Mouse (Mus musculus) hindbrain, embryonic 10.5 days (tissue): ENCODE results near the gene Lrrc4c. TPM values are rescaled to one million over a fixed set of nuclear protein-coding genes. Genes with fewer than 3 reads are reported as not detected.

Experiments
- DNase-seq: peaks from one replicate; pipeline ENCODE4 v3.0.0-alpha.2; 2017; ENCODE audit warnings: low spot score
- H3K27ac ChIP-seq: fragments of 300-500 bp; sonication (generic); 2 replicates; pipeline ENCODE4 v1.5.1; 2016; ENCODE audit warnings: mild to moderate bottlenecking, moderate library complexity
- H3K27me3 ChIP-seq: fragments of 300-500 bp; sonication (generic); 2 replicates; pipeline ENCODE4 v1.6.1; 2016; ENCODE audit warnings: mild to moderate bottlenecking; ENCODE audit not compliant: poor library complexity, insufficient read depth, severe bottlenecking
- H3K36me3 ChIP-seq: fragments of 300-500 bp; sonication (generic); 2 replicates; pipeline ENCODE4 v1.6.1; 2016; ENCODE audit warnings: mild to moderate bottlenecking, moderate library complexity
- H3K4me1 ChIP-seq: fragments of 300-500 bp; sonication (generic); replicated peaks from 2 replicates; pipeline ENCODE4 v1.6.1; 2016; ENCODE audit warnings: mild to moderate bottlenecking
- H3K4me3 ChIP-seq: fragments of 300-500 bp; sonication (generic); 2 replicates; pipeline ENCODE4 v1.5.1; 2016; ENCODE audit warnings: mild to moderate bottlenecking, moderate library complexity
- H3K9me3 ChIP-seq: fragments of 300-500 bp; sonication (generic); 2 replicates; pipeline ENCODE4 v1.6.1; 2016; ENCODE audit warnings: mild to moderate bottlenecking, moderate library complexity
- WGBS: fragments of 180-500 bp; shearing (Covaris S2); methylation state at CpG from one replicate; pipeline ENCODE4 v1.1.7; 2016; 5-methylcytosine and 5-hydroxymethylcytosine counted together
- polyA plus RNA-seq: library from polyadenylated mRNA; unstranded; fragments of >200 nt; fragmentation: Nextera tagmentation; extraction: Ambion mirVana; gene quantifications from 2 replicates; pipeline ENCODE4 v1.2.1, GENCODE M21; 2016

Lrrc4c gene
- polyA plus RNA-seq, 1 experiment from 2014 or later: 3.1 TPM

DNA sequence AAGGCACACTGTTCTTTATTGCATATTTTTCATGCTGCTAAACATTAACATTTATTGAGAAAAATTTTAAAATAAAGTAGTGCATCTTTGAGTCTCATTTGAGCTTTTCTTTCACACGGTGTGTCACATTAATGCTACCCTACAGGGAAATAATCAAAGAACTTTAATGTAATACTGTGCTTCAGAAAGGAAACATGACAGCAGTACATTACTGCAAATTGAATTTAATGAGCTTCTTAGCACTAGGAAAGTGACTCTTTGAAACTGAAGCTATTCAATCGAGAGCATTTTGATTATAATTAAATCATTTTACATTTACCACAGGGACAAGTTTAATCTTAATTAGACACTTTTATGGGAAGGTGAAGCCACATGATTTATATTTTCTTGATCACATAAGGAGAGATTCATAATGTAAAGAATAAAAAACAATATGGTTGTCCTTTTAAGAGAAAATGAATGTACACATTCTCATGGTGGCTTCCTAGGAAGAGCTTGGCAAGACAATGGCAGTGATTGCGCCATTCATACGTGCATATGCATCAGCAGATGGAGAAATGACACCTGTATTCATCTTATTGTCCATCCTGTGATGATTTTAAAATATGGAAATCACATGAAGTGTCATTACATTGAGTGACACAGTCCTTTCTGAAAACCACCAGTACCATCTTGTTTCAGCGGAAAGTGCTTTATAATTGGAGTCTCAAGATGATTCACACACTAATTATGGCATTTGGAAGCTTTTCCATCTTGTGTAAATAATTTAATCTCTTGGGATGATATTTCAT lies 719.2 kb downstream of the Lrrc4c start:
- WGBS: 87% methylated on average over 5 of the region's 5 CpGs
- Histone ChIP-seq H3K36me3 (no peaks in the 10 kb centered on the region), H3K9me3 (no peaks in the 10 kb centered on the region), H3K4me3 (no peak overlapping the region), H3K27me3 (no peaks in the 10 kb centered on the region), H3K27ac (no peak overlapping the region), H3K4me1 (no peaks in the 10 kb centered on the region)
- DNase-seq: no peak

GRCm38 (mm10) chr2:97044016-97044415 lies 726.0 kb downstream of the Lrrc4c start:
- no peaks in the 10 kb centered on the region for H3K36me3 ChIP-seq
- 75% methylated on average over 3 of the region's 3 CpGs for WGBS
- no peaks in the 10 kb centered on the region for H3K27me3 ChIP-seq
- no peak overlapping the region for H3K27ac ChIP-seq
- no peaks in the 10 kb centered on the region for H3K4me1 ChIP-seq
- no peak for DNase-seq
- no peak overlapping the region for H3K4me3 ChIP-seq
- no peaks in the 10 kb centered on the region for H3K9me3 ChIP-seq

DNA sequence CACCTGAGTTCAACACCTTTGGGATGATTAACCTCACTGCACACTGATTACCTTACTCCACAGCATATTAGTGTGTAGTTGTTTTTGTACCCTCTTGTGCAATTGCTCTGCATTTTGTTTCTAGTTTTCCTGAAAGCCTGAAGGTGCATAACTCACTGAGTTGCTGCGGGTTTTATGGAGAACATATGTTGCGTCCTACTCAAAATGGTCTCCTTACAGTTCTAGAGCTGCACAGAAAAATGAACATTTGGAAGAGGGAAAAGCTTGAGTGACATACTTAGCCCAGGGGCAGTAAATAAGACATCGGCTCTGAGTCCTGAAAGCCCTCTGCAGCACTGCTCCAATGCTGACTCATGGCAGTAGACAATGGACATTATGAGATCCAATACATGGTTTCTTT lies 727.7 kb downstream of the Lrrc4c start:
- no peaks in the 10 kb centered on the region for H3K36me3 ChIP-seq
- no peaks in the 10 kb centered on the region for H3K4me1 ChIP-seq
- no peaks in the 10 kb centered on the region for H3K9me3 ChIP-seq
- no peaks in the 10 kb centered on the region for H3K27me3 ChIP-seq
- 87% methylated on average over 3 of the region's 3 CpGs for WGBS
- no peak overlapping the region for H3K27ac ChIP-seq
- H3K4me3 ChIP-seq: no peak overlapping the region
- no peak for DNase-seq

- no peak for DNase-seq
- no peak overlapping the region for H3K4me3 ChIP-seq
- no peaks in the 10 kb centered on the region for H3K36me3 ChIP-seq
- no peaks in the 10 kb centered on the region for H3K9me3 ChIP-seq
- no peak overlapping the region for H3K27ac ChIP-seq
- no peaks in the 10 kb centered on the region for H3K4me1 ChIP-seq
- WGBS: 49% methylated on average over 1 of the region's 1 CpGs
- H3K27me3 ChIP-seq: no peaks in the 10 kb centered on the region
Measured at GRCm38 (mm10) chr2:97080156-97080555, 762.2 kb downstream of the Lrrc4c start.

DNA sequence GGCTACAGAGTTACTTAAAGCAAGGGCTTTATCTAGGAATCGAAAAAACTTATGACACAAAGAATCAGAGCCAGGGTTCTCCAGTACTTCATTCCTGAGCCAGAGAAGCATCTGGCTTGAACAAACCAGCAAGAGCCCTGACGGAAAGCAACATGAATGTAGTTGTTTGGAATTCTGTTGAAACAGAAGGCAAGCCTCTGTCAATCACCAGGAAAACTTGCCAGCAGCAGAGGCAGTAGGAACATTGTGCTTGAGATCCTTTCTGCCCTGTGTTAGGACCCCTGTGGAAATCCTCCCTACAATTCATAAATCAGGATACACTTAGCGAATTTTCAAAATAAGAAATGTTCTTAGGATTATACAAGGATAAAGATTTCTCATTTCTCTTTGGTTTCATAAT lies 780.0 kb downstream of the Lrrc4c start:
- Histone ChIP-seq H3K36me3 (no peaks in the 10 kb centered on the region), H3K27ac (no peak overlapping the region), H3K27me3 (no peaks in the 10 kb centered on the region), H3K4me1 (no peaks in the 10 kb centered on the region), H3K4me3 (no peak overlapping the region), H3K9me3 (no peaks in the 10 kb centered on the region)
- 55% methylated on average over 3 of the region's 3 CpGs for WGBS
- DNase-seq: peak; percentile 3

- H3K9me3 ChIP-seq: no peaks in the 10 kb centered on the region
- no peaks in the 10 kb centered on the region for H3K36me3 ChIP-seq
- H3K27ac ChIP-seq: no peak overlapping the region
- H3K27me3 ChIP-seq: no peaks in the 10 kb centered on the region
- no peak overlapping the region for H3K4me3 ChIP-seq
- no peaks in the 10 kb centered on the region for H3K4me1 ChIP-seq
- DNase-seq: no peak
- 91% methylated on average over 2 of the region's 2 CpGs for WGBS
Measured at GRCm38 (mm10) chr2:97103398-97104162, 785.6 kb downstream of the Lrrc4c start.

- Histone ChIP-seq H3K27me3 (no peaks in the 10 kb centered on the region), H3K4me1 (no peaks in the 10 kb centered on the region), H3K27ac (no peak overlapping the region), H3K36me3 (no peaks in the 10 kb centered on the region), H3K9me3 (no peaks in the 10 kb centered on the region), H3K4me3 (no peak overlapping the region)
- DNase-seq: no peak
- WGBS: 85% methylated on average over 3 of the region's 3 CpGs
Measured at GRCm38 (mm10) chr2:97124246-97124645, 806.3 kb downstream of the Lrrc4c start.

DNA sequence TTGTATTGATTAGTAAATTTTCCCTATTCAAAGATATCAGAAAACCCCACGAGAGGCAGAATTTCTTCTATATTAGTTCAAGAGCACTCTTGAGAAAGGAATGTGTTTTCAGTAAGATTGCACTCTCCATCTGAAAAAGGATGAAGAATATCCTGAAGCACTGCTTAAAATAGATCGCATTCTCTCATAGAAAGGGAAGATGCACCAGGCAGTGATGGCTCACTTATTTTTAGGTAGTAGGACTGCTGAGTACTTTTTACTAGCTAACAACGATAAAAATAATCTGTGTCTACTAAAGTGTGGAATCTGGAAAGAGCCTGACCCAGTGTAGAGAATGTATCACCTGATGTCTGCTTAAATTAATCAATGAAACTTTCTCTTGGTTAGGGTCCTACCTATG lies 820.5 kb downstream of the Lrrc4c start:
- Histone ChIP-seq H3K4me3 (no peak overlapping the region), H3K27me3 (no peaks in the 10 kb centered on the region), H3K36me3 (no peaks in the 10 kb centered on the region), H3K27ac (no peak overlapping the region), H3K9me3 (no peaks in the 10 kb centered on the region), H3K4me1 (no peaks in the 10 kb centered on the region)
- no peak for DNase-seq
- WGBS: 89% methylated on average over 3 of the region's 3 CpGs

DNA sequence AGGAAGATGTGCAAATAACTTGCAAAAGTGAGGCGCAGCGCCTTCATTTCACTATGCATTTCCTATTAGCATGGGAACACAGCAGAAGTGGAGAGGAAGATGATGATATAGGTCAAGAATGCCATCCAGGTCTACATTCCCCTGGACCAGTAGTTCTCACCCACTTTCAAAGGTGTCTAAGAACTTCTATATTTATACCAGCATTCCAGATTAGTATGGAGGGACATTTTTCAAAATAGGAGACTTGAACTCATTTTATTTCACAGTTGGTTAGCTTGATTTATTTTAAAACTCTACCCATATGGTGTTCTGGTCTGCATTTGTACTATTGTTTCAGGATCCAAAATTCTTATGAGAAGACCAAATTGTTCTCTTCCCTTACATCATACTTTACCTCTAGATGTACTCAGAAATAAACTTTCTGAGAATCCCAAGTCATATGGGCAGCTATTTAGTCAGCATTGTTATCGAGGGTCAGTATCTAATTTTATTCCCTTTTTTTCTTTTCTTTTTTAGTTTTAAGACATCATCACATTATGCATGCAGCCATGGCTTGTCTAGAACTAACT lies 833.7 kb downstream of the Lrrc4c start:
- 96% methylated on average over 3 of the region's 3 CpGs for WGBS
- no peak for DNase-seq
- Histone ChIP-seq H3K36me3 (no peaks in the 10 kb centered on the region), H3K27ac (no peak overlapping the region), H3K27me3 (no peaks in the 10 kb centered on the region), H3K9me3 (no peaks in the 10 kb centered on the region), H3K4me1 (no peaks in the 10 kb centered on the region), H3K4me3 (no peak overlapping the region)

- H3K36me3 ChIP-seq: no peaks in the 10 kb centered on the region
- no peaks in the 10 kb centered on the region for H3K27me3 ChIP-seq
- H3K4me3 ChIP-seq: no peak overlapping the region
- no peak for DNase-seq
- 97% methylated on average over 2 of the region's 2 CpGs for WGBS
- no peak overlapping the region for H3K27ac ChIP-seq
- H3K9me3 ChIP-seq: no peaks in the 10 kb centered on the region
- no peaks in the 10 kb centered on the region for H3K4me1 ChIP-seq
Measured at GRCm38 (mm10) chr2:97165745-97166144, 847.8 kb downstream of the Lrrc4c start.

DNA sequence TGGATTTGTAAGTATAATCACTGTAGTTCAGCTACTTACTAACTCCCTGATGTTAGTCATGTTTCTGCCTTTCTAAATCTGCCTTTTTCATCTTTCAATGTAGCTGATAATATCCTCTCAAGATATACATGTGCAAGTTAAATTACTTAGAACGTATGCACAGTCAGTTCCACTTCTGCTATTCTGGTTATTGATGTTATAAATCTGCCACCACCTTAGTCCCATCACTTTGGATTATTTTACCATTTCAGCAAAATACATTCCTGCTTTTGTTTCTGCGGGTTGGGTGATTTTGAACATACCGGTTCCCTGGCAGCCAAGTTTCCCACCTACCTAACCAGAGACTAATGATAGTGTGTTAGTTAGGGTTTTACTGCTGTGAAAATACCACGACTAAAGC lies 860.4 kb downstream of the Lrrc4c start:
- Histone ChIP-seq H3K9me3 (no peaks in the 10 kb centered on the region), H3K27ac (no peak overlapping the region), H3K4me1 (no peaks in the 10 kb centered on the region), H3K27me3 (no peaks in the 10 kb centered on the region), H3K4me3 (no peak overlapping the region), H3K36me3 (no peaks in the 10 kb centered on the region)
- 89% methylated on average over 4 of the region's 4 CpGs for WGBS
- no peak for DNase-seq

DNA sequence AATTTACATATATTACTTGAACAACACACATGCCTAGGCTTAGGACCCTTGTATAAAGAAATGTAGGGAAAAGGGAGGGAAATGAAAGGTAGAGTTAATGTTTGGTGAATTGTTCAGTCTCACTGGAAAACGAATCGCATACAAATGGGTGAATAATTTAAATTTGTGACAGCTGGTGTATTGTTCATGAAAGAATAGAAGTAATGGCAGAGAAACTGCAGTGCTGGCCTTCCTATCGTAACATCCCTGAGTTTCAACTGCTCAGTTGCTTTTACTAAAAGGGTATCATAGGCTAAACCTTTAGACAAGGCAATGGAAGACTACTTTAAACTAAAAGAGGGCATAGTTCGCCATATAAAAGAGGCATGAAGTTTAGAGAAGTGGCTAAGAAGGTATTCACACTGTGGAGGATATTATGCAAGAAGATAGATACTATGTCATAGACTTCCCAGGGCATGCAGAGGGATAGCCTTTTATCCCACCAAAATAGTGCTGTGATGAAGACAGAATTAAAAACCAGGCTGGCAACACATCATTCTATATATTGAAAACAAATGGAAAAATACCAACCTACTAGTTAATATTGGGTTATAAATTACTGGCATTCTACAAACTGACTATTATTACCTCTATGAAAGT lies 879.1 kb downstream of the Lrrc4c start:
- H3K27ac ChIP-seq: peak overlapping the region; percentile 70; the same call in 1 of the 2 replicates
- no peaks in the 10 kb centered on the region for H3K36me3 ChIP-seq
- WGBS: 40% methylated on average over 4 of the region's 4 CpGs
- peaks cover 22% of the 10 kb centered on the region for H3K4me1 ChIP-seq
- DNase-seq: no peak
- H3K27me3 ChIP-seq: no peaks in the 10 kb centered on the region
- no peak overlapping the region for H3K4me3 ChIP-seq
- H3K9me3 ChIP-seq: no peaks in the 10 kb centered on the region

DNA sequence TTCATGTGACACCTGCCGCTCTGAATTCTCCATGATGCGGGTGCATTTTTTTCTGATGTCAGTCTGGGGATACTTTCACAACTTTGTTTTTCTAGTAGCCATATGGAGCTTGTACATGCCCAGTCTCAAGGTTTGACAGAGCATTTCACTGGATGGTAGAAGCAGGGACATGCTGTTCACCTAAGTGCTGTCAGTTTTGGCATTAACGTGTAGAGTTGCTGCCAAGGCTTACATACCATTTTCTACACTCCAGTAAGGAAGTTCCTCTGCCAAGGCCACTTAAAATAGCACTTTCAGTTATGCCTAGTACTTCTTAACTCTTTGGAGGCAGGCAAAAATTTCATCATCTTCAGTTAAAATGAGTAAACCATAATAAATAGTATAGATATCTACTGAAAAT lies 915.0 kb downstream of the Lrrc4c start:
- H3K36me3 ChIP-seq: no peaks in the 10 kb centered on the region
- no peaks in the 10 kb centered on the region for H3K4me1 ChIP-seq
- H3K27me3 ChIP-seq: no peaks in the 10 kb centered on the region
- no peak overlapping the region for H3K4me3 ChIP-seq
- 87% methylated on average over 3 of the region's 3 CpGs for whole genome bisulfite sequencing
- no peak for DNase-seq
- H3K27ac ChIP-seq: no peak overlapping the region
- H3K9me3 ChIP-seq: no peaks in the 10 kb centered on the region
